Mouse (Mus musculus) ovary, postnatal 10 days (tissue): Measurements from ENCODE around the gene Ankrd40.

Experiments used
- DNase-seq: peaks from one replicate; pipeline ENCODE4 v3.0.0; 2022; ENCODE audit warnings: low spot score

Gene Ankrd40

DNA sequence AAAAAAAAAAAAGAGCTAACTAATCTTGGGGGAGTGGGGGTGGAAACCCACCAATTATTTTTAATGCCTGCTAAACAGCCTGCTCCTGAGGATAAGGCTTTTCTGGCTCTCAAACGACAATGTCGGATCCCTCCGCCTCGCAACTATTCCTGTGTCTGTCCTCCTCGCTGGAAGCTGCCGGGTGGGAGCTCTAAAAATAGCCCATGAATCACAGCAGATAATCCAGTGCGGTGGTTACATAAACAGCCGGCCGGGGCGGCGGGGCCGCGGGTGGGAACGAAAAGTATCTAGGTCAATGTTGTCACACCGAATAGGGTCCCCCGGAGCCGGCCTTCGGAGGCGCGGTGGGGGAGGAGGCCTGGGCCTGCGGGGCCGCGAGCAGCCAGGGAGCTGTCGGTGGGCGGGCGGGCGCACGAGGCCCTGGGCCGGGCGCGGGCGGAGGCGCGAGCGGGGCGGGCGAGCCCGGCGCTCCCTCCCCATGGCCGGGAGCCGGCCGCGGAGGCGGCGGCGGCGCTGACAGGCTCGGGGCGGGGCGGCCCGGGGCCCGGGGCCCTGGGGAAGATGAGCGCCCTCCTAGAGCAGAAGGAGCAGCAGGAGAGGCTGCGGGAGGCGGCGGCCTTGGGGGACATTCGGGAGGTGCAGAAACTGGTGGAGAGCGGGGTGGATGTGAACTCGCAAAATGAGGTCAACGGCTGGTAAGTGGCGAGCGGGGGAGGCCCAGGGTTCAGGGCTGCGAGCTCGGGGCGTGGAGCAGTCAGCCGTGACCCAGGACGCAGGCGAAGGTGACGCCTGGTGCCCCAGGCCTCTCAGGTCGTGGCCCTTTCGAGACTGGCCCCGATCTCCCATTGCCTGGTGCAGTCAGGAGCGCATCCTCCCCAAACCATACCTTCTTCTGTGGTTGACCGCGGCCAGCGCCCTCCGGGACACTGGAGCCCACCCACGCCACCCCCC, at the start of gene Ankrd40:
Ankrd40 (plus strand) TSS at position 309 of the 951 bp plus-strand sequence.
- DNase-seq, result peak; percentile 92

DNA sequence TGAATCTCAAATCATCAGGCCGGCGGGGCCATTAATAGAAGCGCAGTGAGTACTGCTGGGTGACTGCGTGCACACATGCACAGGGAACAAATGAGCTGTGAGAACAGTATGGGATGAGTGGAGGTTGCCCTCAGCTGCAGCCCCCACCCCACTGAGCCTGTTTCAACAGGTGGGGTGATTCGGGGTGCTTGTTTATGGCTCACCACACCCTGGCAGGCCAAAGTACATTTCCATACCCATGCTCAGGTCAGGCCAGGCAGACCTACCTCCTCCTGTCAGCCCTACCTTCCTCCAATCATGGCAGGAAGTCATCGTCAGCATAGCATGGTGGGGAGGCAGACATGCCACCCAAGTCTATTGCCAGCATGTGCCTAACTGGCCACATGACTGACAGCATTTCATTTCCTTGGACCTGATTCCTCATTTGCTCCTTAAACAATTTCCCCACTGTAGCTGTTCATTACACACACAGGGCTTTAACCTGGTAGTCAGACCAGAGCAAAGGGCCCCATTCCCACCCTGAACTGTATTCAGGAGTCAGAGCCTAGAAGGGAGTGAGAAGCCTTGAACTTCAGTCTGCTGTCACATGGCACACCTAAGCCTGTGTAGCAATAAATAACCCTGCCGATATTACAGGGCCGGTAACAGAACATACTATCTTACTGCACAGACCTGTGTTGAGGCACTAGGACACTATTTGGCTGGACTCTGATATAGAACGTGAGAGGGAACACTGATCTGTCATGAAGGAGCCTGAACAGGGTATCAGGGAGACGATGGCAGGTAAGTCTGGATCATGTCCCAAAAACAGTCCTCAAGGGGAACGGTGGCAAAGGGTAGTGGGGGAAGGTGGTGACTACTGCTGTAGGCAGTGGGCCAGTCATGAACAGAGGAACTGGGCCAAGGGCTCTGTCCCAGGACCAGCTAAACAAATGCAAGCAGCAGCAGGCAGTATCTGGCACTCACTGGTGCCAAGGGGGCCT, 46.3 kb upstream of the Ankrd40 start, which contains the start of gene Gm21885:
Gm21885 (plus strand) TSS at position 675 of the 983 bp plus-strand sequence.
- DNase-seq, result no peak

DNA sequence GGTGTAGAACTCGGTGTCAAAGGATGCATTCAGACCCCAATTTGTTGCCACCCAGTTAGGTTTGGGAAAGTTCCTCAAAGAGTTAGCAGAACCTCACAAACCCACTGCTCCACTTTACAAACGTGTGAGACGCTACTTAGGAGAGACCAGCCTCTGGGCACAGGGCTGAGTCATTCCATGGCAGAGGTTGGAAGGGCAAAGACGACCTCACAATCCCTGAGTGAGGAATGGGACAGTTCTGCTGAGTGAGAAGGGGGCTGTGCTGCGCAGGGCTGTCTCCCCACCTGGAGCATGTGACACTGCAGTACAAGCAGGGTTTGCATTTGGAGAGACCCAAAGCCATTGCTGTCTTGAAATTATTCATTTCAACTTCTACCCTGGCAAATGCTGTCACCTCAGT, 45.5 kb upstream of the Ankrd40 start:
- no peak for DNase-seq

DNA sequence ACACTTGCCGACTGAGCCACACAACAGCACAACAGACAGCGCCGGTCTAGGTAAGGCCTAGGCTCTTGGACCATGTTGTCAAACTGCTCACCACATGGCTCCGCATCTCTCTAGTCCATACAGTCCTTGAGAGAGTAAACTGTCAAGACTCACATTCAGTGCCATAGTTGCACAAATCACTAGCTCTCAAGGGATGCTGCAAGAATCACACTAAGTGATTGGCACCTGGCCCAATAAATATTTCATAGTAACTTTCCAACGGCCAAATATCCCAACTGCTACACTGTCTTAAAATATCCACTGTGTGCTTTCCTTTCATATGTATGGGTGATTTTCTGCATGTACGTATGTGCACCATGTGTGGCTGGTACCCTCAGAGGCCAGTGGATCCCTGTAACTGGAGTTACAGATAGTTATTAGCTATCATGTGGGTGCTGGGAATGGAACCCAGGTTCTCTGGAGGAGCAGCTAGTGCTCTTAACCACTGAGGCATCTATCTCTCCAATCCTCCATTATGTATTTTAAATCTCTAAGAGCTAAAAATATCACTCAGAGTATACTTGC, 44.2 kb upstream of the Ankrd40 start:
- no peak for DNase-seq

DNA sequence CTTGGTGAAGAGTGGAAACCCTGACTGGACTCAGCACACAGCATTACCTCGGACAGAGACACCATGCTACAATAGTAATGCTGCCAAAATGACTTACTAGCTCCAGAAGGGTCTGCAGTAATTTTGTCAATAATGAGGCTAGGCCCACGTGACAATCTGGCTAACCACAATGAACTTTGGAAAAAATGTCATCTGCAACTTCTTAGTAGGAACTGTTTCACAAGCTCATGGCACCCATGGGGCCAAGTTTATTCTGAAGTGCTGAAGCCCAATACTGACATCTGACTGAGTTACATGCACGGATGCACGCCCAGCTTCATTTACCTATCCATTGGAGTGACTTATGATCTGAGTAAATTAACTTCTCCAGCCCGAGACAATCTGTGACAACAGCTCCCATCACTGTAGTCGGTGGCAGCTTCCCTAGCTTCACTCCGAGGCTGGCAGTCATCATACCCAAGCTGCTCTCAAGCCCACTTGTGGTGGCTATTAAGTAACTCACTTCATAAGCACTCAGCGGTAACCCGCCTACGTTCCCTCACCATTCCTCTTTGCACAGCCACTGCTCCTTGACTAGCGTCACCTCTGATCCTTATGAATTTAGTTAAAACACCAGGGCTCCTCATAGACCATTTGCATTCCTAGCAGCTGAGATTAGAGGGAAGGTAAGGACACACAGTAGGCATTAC, 41.8 kb upstream of the Ankrd40 start:
- no peak for DNase-seq

DNA sequence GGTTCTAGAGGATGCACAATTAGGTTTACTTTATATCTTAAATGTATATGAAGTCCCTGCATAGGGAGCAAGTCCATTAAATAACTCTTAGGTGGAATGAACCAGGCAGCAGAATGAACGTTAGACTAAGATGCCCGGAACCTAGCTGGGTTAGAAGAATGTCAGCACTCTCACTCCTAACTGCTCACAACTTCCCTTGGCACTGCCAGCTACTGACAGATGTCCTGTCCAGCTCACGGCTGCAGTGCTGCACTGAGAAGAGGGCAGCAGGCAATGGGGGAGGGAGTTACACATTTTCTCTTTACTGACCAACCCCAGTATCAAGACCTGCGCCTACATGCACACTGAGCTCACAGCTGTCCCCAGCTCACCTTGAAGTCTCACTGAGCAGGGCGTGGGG, 40.7 kb upstream of the Ankrd40 start:
- no peak for DNase-seq

DNA sequence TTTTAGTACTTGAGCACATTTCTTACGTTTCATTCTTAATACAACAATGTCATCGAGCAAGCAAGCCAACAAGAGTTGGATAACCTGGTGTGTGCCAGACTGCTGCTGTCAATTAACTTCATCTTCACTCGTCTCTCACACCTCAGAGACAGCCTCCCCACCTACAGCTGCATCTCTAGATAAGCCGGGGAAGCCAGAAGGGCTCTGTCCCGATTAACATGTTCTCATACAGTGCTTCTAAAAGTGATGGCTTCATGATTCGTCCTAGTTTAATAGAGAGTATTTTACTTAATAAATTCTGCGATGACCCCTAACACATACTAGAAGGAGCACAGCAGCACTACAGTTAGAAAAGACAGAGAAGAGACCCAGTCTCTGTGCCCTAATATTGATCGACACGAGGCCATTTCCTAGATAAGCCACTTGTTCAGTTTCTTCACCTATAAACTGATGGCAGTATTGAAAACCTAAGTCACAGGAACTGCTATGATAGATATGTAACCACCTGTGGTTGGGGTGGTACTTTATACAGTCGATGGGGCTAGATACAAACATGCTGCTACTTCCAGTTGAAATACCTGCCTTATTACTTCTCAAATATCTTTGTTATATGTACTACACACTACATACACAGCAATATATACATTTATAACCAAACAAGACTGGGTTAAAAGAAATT, 37.6 kb upstream of the Ankrd40 start:
- DNase-seq, result no peak

DNA sequence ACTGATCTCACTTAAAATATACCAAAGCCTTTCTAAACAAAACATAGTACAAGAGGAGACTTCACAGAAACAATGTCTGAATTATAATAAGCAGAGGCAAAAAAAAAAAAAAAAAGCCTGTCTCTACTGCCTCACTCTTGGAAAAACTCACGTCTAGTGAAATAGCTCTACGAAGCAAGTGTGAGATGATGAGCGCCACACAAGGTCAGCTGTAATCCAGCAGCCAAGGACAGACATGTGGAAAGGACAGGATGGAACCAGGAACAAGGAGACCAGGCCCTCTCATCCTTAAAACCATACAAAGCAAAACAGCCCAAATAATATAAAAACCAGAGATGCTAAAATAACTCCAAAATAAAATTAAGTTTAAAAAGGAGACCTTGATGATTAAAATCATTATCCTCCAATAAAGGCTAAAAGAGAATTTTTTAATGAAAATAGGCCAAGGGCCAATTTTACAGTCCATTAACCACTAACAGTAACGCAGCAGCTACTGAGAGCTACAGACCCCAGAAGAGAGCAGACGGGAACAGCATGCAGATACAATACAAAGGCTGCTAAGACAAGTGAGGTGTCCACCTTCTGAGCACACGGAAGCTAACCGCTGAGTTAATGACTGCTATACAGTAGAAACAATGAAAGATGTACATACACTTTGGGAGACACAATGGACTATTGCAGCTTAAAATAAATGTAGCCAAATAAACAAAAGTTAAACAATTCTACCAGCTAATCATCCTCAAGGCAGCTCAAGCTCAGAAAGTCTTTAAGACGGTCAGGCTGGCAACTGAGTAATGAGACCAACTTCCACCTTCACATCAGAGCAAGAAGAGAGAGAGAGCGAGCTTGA, 32.6 kb upstream of the Ankrd40 start:
- no peak for DNase-seq

DNA sequence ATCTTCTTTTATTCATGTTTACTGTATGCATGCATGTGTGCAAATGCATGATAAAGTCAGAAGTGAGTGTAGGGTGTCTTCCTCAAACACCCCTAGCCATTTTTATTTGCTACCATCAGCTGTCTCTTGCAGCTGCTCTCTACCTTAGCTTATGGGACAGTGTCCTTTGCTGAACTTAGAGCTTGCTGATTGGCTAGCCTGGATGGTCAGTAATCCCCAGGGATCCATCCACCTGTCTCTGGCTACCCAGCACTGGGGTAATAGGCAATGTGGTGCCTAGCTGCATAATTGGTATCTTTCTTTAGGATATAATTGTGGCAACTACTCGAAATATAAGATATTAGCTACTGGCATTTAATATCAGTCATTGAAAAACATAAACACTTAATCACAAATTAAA, 15.1 kb upstream of the Ankrd40 start:
- no peak for DNase-seq

DNA sequence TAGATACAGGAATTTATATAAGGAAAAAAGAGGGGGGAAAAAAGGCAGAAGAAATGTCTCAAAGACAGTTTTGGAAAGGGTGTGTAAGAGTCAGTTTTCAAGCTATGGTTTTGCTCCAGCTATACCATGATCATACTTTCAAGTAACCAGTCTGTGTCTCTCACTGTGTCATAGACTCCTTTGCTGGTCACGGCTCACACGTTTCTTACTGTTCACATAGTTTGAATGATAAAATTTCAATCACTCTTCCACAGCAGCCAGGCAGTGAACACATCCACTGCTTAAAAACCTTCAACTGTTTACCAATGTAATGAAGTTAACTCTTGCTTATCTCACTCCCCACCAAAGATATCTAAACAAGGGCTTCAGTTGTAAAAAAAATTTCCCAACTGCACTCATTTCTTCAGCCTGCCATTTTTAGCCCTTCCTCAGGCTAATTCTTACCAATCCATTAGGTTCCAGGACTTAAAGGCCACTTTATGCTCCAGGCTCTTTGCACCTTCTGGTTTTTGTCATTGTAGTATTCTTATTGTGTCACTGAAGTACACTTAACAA, 13.6 kb upstream of the Ankrd40 start:
- DNase-seq, result no peak

DNA sequence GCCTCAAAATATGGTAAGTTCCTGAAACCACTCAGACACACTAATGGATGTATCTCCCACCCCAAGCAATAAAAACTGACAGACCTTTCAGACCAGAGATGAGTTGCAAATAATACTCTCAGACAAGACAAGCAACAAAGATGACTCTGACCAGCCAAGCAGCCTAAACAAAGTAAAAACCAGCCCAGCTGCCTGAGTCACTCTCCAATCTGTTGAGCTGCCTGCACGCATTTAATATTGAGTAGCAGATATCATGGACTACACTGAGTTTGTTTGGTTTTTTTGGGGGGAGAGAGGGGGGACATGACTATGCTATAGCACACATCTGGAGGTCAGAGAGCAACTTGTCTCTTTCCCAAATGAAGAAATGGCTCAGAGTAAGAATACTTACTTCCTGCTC, 12.5 kb upstream of the Ankrd40 start:
- no peak for DNase-seq

DNA sequence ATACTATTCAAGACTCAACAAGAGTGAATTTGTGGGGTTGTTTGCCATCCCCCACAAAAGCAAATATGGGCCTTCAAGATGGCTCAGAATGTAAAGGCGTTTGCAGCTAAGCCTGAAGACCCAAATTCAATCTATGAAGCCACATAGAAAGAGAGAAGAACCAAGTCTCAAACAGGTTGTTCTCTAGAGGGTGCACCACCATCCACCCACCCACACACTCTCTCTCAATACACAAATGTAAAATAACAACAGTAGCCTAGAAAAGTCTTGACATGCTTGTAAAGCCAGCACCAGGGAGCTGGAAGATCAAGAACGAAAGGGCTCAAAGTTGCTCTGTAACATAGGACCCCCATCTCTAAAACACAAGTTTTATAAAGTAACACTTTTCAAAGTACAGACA, 11.3 kb upstream of the Ankrd40 start:
- DNase-seq, result no peak

DNA sequence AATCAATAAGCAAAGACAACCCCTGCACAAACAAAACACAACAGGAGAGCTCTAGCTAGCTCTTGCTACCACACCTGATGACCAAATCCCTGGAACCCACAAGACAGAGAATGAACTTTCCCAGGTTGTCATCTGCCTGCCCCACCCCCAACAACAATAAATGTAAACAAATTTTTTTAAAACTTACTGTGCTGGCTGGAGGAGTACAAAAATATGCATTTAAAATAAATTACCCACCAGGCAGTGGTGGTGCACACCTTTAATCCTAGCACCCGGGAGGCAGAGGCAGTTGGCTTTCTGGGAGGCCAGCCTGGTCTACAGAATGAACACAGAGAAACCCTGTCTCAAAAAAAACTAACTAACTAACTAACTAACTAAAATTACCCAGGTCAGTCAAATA, 10.8 kb upstream of the Ankrd40 start:
- DNase-seq, result no peak

DNA sequence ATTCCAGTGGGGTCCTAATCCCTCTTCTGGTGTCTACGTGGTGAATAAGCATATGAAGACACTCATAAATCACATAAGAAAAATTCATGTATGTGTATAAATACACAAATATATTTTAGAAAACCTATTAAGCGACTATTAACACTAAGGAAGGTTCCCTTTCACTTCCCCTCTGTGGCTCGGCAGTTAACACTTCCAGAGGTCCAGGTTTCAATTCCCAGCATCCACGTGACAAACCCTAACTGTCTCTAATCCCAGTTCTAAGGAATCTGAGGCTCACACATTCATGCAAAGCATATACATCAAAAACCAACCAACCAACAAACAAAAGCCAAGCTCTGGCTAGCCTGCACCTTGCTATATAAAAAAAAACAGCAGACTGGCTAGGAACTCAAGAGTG, 10.3 kb upstream of the Ankrd40 start:
- no peak for DNase-seq

DNA sequence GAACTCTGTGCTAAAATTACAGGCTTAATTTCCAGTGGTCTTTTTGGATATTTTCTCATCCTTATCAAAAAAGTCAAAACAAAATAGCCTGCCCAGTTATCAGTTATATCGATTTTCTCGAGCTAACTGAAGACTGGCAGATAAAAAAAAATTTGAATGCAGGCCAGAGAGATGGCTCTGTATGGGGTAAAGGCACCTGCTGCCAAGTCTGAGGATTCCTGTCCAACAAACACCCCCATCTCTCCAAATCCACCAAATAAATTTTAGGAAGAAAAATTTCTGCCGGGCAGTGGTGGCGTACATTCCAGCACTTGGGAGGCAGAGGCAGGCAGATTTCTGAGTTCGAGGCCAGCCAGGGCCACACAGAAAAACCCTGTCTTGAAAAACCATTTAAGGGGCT, 9.7 kb upstream of the Ankrd40 start:
- no peak for DNase-seq

DNA sequence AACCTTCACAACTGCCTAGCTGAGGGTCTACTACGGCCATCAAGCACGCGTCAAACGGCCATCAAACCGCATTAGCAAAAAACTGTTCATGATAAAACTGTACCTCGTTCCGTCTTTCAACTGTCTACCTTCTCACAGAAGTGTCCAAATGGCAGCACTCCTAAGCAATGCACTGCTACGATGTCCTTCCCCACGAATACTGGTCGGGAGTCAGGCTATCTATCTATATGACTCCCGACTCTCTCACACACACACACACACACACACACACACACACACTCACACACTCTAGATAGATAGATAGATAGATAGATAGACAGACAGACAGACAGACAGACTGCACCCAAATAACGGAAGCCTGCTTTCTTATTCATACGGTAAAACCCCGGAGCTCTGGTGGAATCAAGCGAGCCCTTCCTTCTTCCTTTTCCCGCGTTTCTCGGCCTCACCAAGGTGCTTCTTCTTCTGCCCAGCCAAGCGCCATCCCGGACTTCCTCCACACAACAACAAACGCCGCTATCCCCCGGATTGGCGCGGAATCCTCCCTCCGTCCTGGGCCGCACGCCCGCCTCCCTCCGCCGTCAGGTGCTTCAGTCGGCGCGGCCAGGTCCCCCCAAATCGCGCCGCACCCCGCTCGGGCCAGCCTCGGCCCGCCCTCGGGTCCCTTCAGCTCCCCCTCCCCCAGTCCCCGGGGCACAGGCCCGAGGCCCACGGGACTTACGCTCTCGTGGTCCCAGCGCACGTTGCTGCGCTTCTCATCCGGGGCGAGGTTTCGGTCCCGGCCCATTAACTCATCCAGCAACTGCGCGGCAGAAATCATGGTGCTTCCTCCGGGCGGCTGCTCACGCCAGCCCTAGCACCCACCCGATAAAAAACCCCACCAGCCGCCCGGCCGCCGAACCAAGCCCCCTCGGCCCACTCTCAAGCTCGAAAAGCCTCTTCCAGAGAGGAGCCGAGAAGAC, 6.6 kb upstream of the Ankrd40 start:
- DNase-seq, result no peak

DNA sequence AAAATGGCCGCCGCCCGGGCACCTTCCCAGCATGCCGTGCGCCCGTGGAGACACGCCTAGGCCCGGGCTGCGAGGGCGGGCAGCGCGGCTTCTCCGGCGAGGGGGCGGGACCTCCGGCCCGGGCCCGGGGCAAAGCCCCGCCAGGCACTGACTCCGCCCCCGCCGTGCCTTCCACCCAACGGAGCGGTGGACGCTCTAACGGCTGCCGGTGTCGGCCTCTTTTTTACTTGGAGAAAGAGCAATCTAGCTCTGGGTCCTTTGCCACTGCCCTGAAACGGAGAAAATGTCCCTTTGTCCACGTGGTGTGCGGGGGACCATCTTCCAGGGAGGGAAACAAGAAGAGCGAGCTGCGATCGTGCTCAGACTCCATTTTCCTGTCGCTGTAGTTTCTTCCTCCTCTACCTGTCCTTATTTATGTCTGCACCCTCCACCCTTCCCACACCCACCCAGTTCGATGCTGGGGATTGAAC, 5.8 kb upstream of the Ankrd40 start, which contains the start of gene Luc7l3:
Luc7l3 (minus strand) TSS at position 58 of the 470 bp plus-strand sequence.
- peak; percentile 93 for DNase-seq

DNA sequence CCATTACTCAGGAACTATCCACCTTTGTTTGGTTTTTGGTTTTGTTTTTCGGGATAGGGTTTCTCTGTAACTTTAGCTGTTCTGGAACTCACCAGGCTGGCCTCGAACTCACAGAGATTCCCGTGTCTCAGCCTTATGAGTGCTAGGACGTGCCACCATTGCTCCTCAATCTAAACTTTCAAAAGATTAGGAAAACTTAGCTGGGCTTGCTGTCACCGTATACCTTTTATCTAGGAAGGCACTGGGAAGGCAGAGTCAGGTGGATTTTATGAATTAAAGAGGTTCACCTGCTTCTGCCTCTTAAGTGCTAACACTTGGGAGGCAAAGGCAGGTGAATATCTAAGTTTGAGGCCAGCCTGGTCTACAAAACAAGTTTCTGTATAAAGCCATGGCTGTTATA, 5.2 kb upstream of the Ankrd40 start:
- no peak for DNase-seq
